Mouse (Mus musculus): ENCODE measurements around the gene Map4k1. TPM values are rescaled to one million over a fixed set of nuclear protein-coding genes. Genes with fewer than 3 reads are reported as not detected.

Map4k1 gene
- polyA plus RNA-seq, 1 experiment = 3.6 TPM

DNA sequence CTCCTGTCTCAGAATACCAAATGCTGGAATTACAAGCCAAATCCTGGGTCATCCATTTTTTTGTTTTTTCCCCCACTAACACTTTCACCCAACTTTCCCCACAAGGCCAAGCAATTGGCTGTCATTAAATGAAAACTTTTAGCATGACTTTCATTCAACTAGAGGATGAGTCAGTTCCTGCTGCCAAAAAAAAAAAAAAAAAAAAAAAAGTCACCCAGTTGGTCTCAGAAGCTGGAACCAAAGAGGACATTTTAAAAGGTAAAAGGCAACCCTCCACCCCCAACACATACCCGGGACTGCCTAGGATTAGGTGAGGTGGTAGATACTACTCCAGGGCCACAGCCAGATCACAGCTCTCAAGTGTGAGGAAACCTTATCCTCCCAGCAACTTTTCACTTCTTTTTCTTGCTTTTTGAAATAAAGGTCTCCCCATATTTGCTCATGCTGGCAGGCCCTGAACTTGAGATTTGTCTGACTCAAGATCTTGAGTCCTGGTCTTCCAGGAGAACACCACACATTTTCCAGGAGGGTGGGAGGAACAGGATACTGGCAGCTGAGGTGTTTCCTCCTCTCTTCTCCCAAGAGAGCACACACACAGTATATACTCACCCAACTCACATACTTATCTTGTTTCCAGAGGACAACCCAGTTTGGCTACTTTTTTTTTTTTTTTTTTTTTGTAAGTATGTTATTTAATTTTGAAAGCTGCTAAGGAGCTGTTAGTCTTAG lies 23.7 kb upstream of the Map4k1 start:
- H3K4me3 ChIP-seq (ENCODE audit: insufficient read depth, poor library complexity, severe bottlenecking) = no peak overlapping the region
- peaks cover 82% of the 10 kb centered on the region for H3K79me3 ChIP-seq (ENCODE audit: low read depth)
- peaks cover 20% of the 10 kb centered on the region for H3K36me3 ChIP-seq (ENCODE audit: control insufficient read depth, insufficient read depth)
- H3K79me2 ChIP-seq (ENCODE audit: control insufficient read depth, insufficient read depth) = peaks cover 89% of the 10 kb centered on the region
- peak overlapping the region; percentile 35 for H3ac ChIP-seq (ENCODE audit: control insufficient read depth, insufficient read length, low read depth)
- TF ChIP-seq FOSL1 (IDR thresholded peaks at IDR 0.05; ENCODE audit: insufficient read depth, low read length, poor library complexity, severe bottlenecking) (no peak), MYOD1 (IDR thresholded peaks at IDR 0.05; ENCODE audit: control insufficient read depth, insufficient read length, low read depth) (no peak), USF1 (IDR thresholded peaks at IDR 0.05; ENCODE audit: low read depth) (no peak), CEBPB (IDR thresholded peaks at IDR 0.05; ENCODE audit: low read depth) (no peak), MAX (IDR thresholded peaks at IDR 0.05) (no peak), CTCF (IDR thresholded peaks at IDR 0.05; ENCODE audit: control insufficient read depth, insufficient read depth, insufficient read length) (no peak), MYOG (IDR thresholded peaks at IDR 0.05; ENCODE audit: control insufficient read depth, extremely low read depth, insufficient read length) (no peak)
- no peaks in the 10 kb centered on the region for H3K27me3 ChIP-seq (ENCODE audit: control insufficient read depth, insufficient read depth, insufficient read length)

DNA sequence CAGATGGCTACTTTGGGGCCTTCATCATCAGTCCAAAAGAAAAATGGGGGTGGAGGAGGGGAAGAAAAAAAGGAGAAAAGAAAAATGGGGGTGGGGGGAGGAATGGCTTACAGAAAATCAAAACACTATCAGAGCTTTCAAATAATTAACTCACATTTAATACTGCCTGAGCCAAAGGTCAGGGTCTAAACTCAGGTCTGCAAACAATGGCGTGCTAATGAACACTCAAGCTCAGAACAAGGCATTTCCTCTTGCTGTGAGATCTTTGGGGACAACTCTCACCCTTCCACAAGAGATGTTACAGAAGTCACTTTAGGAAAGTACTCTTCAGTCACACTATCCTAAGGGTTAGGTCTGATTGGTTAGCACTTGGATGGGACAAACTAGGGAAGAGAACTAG lies 23.1 kb upstream of the Map4k1 start:
- Histone ChIP-seq H3ac (ENCODE audit: control insufficient read depth, insufficient read length, low read depth) (peak overlapping the region; percentile 32), H3K36me3 (ENCODE audit: control insufficient read depth, insufficient read depth) (peaks cover 20% of the 10 kb centered on the region), H3K79me3 (ENCODE audit: low read depth) (peaks cover 78% of the 10 kb centered on the region), H3K4me3 (ENCODE audit: insufficient read depth, poor library complexity, severe bottlenecking) (no peak overlapping the region), H3K27me3 (ENCODE audit: control insufficient read depth, insufficient read depth, insufficient read length) (no peaks in the 10 kb centered on the region), H3K79me2 (ENCODE audit: control insufficient read depth, insufficient read depth) (peaks cover 83% of the 10 kb centered on the region)
- TF ChIP-seq CEBPB (IDR thresholded peaks at IDR 0.05; ENCODE audit: low read depth) = no peak

DNA sequence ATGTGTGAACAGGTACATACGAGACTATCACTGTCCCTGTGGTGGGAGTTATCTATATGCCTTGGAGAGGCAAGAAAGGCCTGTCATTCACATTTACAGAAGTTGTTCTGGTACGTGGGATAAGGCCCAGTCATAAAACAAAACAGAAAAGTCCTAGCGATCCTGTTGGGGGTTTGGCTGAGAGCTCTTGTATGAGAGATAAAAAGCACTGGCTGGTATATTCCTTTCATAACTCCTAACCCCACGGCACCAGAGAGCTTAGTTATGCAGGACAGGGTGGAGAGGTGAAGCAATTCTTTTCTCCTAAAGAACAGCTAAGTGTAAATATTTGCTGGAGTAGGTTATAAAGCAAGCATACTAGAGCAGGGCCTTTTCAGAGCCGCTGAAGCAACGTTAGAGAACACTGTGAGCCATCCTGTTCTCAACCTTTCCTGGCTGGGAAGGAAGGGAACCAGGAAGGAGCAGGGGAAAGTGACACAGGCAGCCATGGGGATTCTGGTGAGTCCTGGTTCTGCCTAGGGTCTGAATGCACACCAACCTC lies 22.3 kb upstream of the Map4k1 start:
- Histone ChIP-seq H3K36me3 (ENCODE audit: control insufficient read depth, insufficient read depth) (peaks cover 20% of the 10 kb centered on the region), H3K27me3 (ENCODE audit: control insufficient read depth, insufficient read depth, insufficient read length) (no peaks in the 10 kb centered on the region), H3K79me3 (ENCODE audit: low read depth) (peaks cover 71% of the 10 kb centered on the region), H3ac (ENCODE audit: control insufficient read depth, insufficient read length, low read depth) (peak overlapping the region; percentile 61), H3K4me3 (ENCODE audit: insufficient read depth, poor library complexity, severe bottlenecking) (peak overlapping the region; percentile 83), H3K79me2 (ENCODE audit: control insufficient read depth, insufficient read depth) (peaks cover 75% of the 10 kb centered on the region)
- TF ChIP-seq MAX (IDR thresholded peaks at IDR 0.05) = no peak
- TF ChIP-seq FOSL1 (IDR thresholded peaks at IDR 0.05; ENCODE audit: insufficient read depth, low read length, poor library complexity, severe bottlenecking) = no peak
- TF ChIP-seq MYOG (IDR thresholded peaks at IDR 0.05; ENCODE audit: control insufficient read depth, extremely low read depth, insufficient read length) = no peak
- TF ChIP-seq USF1 (IDR thresholded peaks at IDR 0.05; ENCODE audit: low read depth) = no peak
- TF ChIP-seq CEBPB (IDR thresholded peaks at IDR 0.05; ENCODE audit: low read depth) = no peak
- TF ChIP-seq MYOD1 (IDR thresholded peaks at IDR 0.05; ENCODE audit: control insufficient read depth, insufficient read length, low read depth) = no peak
- no peak for TF ChIP-seq CTCF (IDR thresholded peaks at IDR 0.05; ENCODE audit: control insufficient read depth, insufficient read depth, insufficient read length)

DNA sequence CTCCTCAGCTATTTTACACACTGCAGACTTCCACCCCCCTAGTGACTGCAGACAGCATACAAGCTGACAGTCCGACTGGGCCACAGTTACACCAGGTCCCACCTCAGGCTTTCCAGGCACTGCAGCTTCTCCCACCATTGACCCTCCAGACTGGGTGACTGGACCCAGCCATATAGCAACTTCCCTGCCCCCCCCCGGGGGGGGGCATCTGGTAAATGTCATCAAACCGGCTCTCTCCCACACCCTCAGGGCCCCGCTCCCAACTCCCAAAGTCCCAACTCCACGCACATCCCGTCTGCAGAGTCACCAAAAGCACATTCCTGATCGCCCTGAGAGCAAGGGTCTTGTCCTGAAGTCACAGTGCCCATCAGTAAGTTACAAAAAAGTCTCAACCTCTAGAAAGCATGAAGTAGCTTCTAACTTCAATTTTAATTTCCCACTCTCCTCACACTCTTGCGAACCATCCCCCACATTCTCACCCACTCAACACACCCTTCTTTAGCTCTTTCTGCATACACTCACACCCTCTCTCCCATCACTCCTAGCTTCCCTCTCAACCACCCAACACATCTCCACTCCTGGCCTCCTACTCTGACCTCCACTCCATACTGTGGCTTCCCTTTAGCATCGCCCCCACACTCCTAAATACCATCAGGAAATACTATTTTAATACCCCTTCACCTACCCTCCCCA lies 21.4 kb upstream of the Map4k1 start:
- H3ac ChIP-seq (ENCODE audit: control insufficient read depth, insufficient read length, low read depth) = peak overlapping the region; percentile 77
- H3K36me3 ChIP-seq (ENCODE audit: control insufficient read depth, insufficient read depth) = peaks cover 20% of the 10 kb centered on the region
- TF ChIP-seq USF1 (IDR thresholded peaks at IDR 0.05; ENCODE audit: low read depth) (no peak), FOSL1 (IDR thresholded peaks at IDR 0.05; ENCODE audit: insufficient read depth, low read length, poor library complexity, severe bottlenecking) (no peak), MYOD1 (IDR thresholded peaks at IDR 0.05; ENCODE audit: control insufficient read depth, insufficient read length, low read depth) (no peak), MYOG (IDR thresholded peaks at IDR 0.05; ENCODE audit: control insufficient read depth, extremely low read depth, insufficient read length) (no peak), CEBPB (IDR thresholded peaks at IDR 0.05; ENCODE audit: low read depth) (no peak), MAX (IDR thresholded peaks at IDR 0.05) (no peak), CTCF (IDR thresholded peaks at IDR 0.05; ENCODE audit: control insufficient read depth, insufficient read depth, insufficient read length) (no peak)

DNA sequence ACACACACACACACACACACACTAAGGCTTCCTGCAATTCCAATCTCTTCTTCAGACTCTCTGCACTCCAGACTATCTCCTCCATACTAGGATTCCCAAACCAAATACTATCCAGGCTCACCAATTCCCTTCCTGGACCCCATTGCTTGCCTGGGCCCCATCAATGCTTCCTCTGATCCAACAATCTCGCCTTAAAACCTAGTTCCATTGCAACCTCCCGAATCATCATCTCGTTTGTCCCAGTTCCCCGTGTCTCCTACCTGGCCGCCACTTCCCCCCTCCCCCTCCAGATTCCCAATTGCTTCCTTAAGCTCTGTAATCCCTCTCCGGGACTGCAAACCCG lies 20.3 kb upstream of the Map4k1 start:
- peak overlapping the region; percentile 83 for H3K4me3 ChIP-seq (ENCODE audit: insufficient read depth, poor library complexity, severe bottlenecking)
- H3K79me2 ChIP-seq (ENCODE audit: control insufficient read depth, insufficient read depth) = peaks cover 55% of the 10 kb centered on the region
- no peak for TF ChIP-seq MYOG (IDR thresholded peaks at IDR 0.05; ENCODE audit: control insufficient read depth, extremely low read depth, insufficient read length)
- no peak for TF ChIP-seq CTCF (IDR thresholded peaks at IDR 0.05; ENCODE audit: control insufficient read depth, insufficient read depth, insufficient read length)
- no peak for TF ChIP-seq MAX (IDR thresholded peaks at IDR 0.05)
- TF ChIP-seq FOSL1 (IDR thresholded peaks at IDR 0.05; ENCODE audit: insufficient read depth, low read length, poor library complexity, severe bottlenecking) = no peak
- TF ChIP-seq CEBPB (IDR thresholded peaks at IDR 0.05; ENCODE audit: low read depth) = no peak
- no peak for TF ChIP-seq USF1 (IDR thresholded peaks at IDR 0.05; ENCODE audit: low read depth)
- TF ChIP-seq MYOD1 (IDR thresholded peaks at IDR 0.05; ENCODE audit: control insufficient read depth, insufficient read length, low read depth) = no peak
- peaks cover 18% of the 10 kb centered on the region for H3K36me3 ChIP-seq (ENCODE audit: control insufficient read depth, insufficient read depth)
- peaks cover 52% of the 10 kb centered on the region for H3K79me3 ChIP-seq (ENCODE audit: low read depth)
- H3ac ChIP-seq (ENCODE audit: control insufficient read depth, insufficient read length, low read depth) = peak overlapping the region; percentile 77
- H3K27me3 ChIP-seq (ENCODE audit: control insufficient read depth, insufficient read depth, insufficient read length) = no peaks in the 10 kb centered on the region

More for the DNA sequence above, 21.4 kb upstream of the Map4k1 start:
- Histone ChIP-seq H3K79me3 (ENCODE audit: low read depth) (peaks cover 63% of the 10 kb centered on the region), H3K27me3 (ENCODE audit: control insufficient read depth, insufficient read depth, insufficient read length) (no peaks in the 10 kb centered on the region), H3K4me3 (ENCODE audit: insufficient read depth, poor library complexity, severe bottlenecking) (peak overlapping the region; percentile 83), H3K79me2 (ENCODE audit: control insufficient read depth, insufficient read depth) (peaks cover 66% of the 10 kb centered on the region)
